Mouse (Mus musculus) liver, embryonic 15.5 days (tissue): ENCODE data around the gene Erp29. TPM values are rescaled to one million over a fixed set of nuclear protein-coding genes. Genes with fewer than 3 reads are reported as not detected.

Experiments
- polyA plus RNA-seq: library from polyadenylated mRNA; unstranded; fragments of >200 nt; fragmentation: Nextera tagmentation; extraction: Ambion mirVana; gene quantifications from 2 replicates; pipeline ENCODE4 v1.2.1, GENCODE M21; 2015

Erp29 gene
- polyA plus RNA-seq, 1 experiment from 2014 or later: 87.0 TPM

Other genes starting within 250 kb of the Erp29 start
- gene Rpl6, start 248.0 kb downstream of the Erp29 start, polyA plus RNA-seq: 294 and 338 TPM in 2 replicates
- gene Hectd4, start 232.3 kb downstream of the Erp29 start, polyA plus RNA-seq: 10.1 and 12.0 TPM in 2 replicates
- 22.8 and 25.9 TPM in 2 replicates for gene Trafd1, start 66.9 kb downstream of the Erp29 start, polyA plus RNA-seq
- gene Naa25, start 54.6 kb downstream of the Erp29 start, polyA plus RNA-seq: 19.2 and 20.0 TPM in 2 replicates
- 0.39 and 0.81 TPM in 2 replicates for gene Tmem116, start 613 bp downstream of the Erp29 start, polyA plus RNA-seq
- not detected in 2 replicates for gene Adam1b, start 50.9 kb upstream of the Erp29 start, polyA plus RNA-seq
- 0.21 and 0.41 TPM in 2 replicates for gene Adam1a, start 93.0 kb upstream of the Erp29 start, polyA plus RNA-seq
- not detected in 2 replicates for gene Gm42878, start 93.0 kb upstream of the Erp29 start, polyA plus RNA-seq
- gene Mapkapk5, start 93.4 kb upstream of the Erp29 start, polyA plus RNA-seq: 22.9 and 30.0 TPM in 2 replicates
- gene Aldh2, start 141.3 kb upstream of the Erp29 start, polyA plus RNA-seq: 181 and 210 TPM in 2 replicates
- 1.2 and 2.4 TPM in 2 replicates for gene Acad12, start 166.4 kb upstream of the Erp29 start, polyA plus RNA-seq
- gene Acad10, start 208.0 kb upstream of the Erp29 start, polyA plus RNA-seq: 3.2 and 4.0 TPM in 2 replicates
- gene Brap, start 208.1 kb upstream of the Erp29 start, polyA plus RNA-seq: 22.1 and 27.5 TPM in 2 replicates